Mouse (Mus musculus) spleen, adult 10 weeks (tissue): ENCODE measurements around the gene Mdga1. TPM values are rescaled to one million over a fixed set of nuclear protein-coding genes. Genes with fewer than 3 reads are reported as not detected.

Experiments
- polyA plus RNA-seq: library from polyadenylated mRNA; stranded (reverse); fragments of 350-450 nt; fragmentation: Illumina TruSeq; extraction: RNeasy Lipid Tissue Mini Kit (QIAGEN cat#74804); gene quantifications from one replicate; pipeline ENCODE4 v1.2.3, GENCODE M21; 2015; ENCODE audit warnings: low replicate concordance; ENCODE audit not compliant: insufficient read depth

The Mdga1 gene
- polyA plus RNA-seq: 0.81 TPM

GRCm38 (mm10) chr17:29970037-29970555, at the start of gene Mdga1:
TSS of gene Mdga1 (minus strand) at chr17:29970087.

GRCm38 (mm10) chr17:30004203-30005102, 34.6 kb upstream of the Mdga1 start, which contains the start of gene Zfand3:
TSS of gene Zfand3 (plus strand) at chr17:30004733.

Other genes starting within 250 kb of the Mdga1 start
- gene Zfand3, start 34.6 kb upstream of the Mdga1 start, polyA plus RNA-seq: 60.5 TPM